Mouse (Mus musculus) cerebellum, postnatal 14 days (tissue): ENCODE results near the gene Dio1.

Source experiments
- DNase-seq, 2 experiments: peaks; one replicate each; pipeline ENCODE4 v3.0.0; 2021; ENCODE audit warnings: mixed read lengths in 2 of 2

The Dio1 gene

DNA sequence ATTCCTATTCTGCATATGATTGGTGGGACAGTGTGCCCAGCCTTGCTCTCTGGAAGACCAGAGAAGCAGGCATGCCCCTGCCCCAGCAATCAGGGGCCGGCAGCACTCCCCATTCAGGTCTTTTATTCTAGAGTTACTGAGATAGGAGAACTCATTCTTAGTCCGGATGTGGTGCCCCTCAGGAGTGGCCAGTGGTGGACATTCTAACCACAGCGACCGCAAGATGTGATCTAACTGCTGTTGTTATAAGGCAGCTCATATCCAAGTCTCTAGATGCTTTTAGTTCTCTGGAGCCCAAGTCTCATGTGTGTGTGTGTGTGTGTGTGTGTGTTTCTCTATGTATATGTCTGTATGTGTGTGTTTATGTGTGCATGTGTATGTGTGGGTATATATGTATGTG, 6.6 kb downstream of the Dio1 start:
- no peak for DNase-seq

DNA sequence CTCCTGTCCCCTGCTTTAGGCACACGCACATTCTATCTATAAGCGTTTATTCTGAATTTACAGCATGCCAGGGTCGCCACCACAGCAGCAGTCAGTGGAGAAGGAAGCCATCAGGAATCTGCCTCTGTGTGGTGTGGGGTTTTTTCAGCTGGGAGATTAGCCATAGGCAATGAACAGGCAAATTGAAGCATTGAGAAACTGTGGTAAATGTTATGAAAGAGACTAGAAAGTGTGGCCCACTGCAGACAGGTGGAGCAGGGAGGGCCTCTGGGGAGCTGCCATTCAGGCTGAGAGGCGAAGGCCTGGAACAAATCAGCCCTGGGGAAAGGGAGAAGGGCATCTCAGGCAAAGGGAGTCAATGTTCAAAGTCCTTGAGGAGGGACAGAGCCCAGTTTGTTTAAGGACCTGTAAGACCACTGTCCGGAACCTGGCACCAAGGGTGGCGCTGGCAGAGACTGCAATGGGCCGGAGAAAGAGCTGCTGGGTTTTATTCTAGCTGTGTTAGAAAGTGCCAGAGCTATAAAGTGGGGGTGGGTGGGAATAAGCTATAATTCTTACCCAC, 7.1 kb downstream of the Dio1 start:
- no peak for DNase-seq

GRCm38 (mm10) chr4:107298071-107298606, 8.8 kb downstream of the Dio1 start:
- no peak for DNase-seq

DNA sequence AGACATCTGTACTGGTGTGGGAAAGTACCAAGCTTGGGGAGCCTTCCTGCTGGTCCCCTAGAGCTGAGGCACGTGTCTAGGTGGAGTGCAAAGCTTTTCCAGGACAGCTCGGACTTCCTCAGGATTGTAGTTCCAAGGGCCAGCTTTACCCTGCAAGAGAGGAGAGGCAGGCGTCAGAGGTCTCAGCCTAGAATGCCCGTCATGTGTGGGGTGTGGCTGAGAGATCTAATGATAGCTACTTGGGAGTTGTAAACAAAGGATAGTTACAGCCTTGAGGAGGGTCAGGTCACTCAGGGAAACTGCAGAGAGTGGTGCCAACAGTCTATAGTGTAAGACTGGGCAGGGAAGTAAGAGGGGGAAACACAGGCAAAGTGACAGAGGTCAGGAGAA, 14.7 kb downstream of the Dio1 start:
- no peak for DNase-seq

GRCm38 (mm10) chr4:107291611-107292272, 15.2 kb downstream of the Dio1 start:
- no peak for DNase-seq

- no peak for DNase-seq
These were observed 19.5 kb downstream of the Dio1 start for GRCm38 (mm10) chr4:107287517-107287916.

- DNase-seq = no peak
These were observed 20.6 kb downstream of the Dio1 start for GRCm38 (mm10) chr4:107286386-107286785.

- no peak for DNase-seq
These were observed 21.3 kb downstream of the Dio1 start for GRCm38 (mm10) chr4:107285446-107286200.

- DNase-seq = no peak
These were observed 26.0 kb downstream of the Dio1 start for GRCm38 (mm10) chr4:107280843-107281475.

- DNase-seq = peak in 1 of 2 experiments; percentile 19
These were observed 28.7 kb downstream of the Dio1 start for GRCm38 (mm10) chr4:107278188-107278707.

DNA sequence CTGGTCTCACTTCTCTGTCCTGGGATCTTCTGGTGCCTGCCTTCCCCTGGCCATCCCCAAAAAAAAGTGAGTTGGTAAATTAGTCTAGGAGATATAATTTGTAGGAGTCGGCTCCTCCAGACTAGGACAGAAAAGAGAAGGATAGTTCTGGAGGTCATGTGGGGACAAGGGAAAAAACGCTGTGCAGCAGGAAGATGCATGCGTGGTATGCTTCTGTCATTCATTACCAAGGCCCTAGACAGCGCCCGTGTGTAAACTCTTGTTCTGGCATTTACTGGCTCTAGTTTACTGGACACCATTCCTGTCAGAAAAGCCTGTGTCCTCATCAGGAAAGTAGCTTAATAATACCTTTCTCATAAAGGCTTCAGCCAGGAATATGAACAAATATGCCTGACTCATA, 32.5 kb downstream of the Dio1 start:
- no peak for DNase-seq

GRCm38 (mm10) chr4:107273683-107274082, 33.3 kb downstream of the Dio1 start:
- DNase-seq = no peak

GRCm38 (mm10) chr4:107260001-107260400, 47.0 kb downstream of the Dio1 start:
- DNase-seq = no peak

- DNase-seq = peak; percentile 16 to 48
These were observed 52.6 kb downstream of the Dio1 start for GRCm38 (mm10) chr4:107254414-107254813.

GRCm38 (mm10) chr4:107253125-107254091, 53.6 kb downstream of the Dio1 start, which contains the start of the genes Lrrc42 and Hspb11:
Gene Lrrc42 (minus strand): TSS chr4:107253532.
Gene Hspb11 (plus strand): TSS chr4:107253593.
- DNase-seq = peak; percentile 97 to 98

- peak; percentile 15 to 20 for DNase-seq
These were observed 54.4 kb downstream of the Dio1 start for GRCm38 (mm10) chr4:107252522-107252921.

- DNase-seq = peak; percentile 73
These were observed 56.5 kb downstream of the Dio1 start for GRCm38 (mm10) chr4:107250494-107250893.

GRCm38 (mm10) chr4:107249471-107249870, 57.5 kb downstream of the Dio1 start:
- DNase-seq = no peak

DNA sequence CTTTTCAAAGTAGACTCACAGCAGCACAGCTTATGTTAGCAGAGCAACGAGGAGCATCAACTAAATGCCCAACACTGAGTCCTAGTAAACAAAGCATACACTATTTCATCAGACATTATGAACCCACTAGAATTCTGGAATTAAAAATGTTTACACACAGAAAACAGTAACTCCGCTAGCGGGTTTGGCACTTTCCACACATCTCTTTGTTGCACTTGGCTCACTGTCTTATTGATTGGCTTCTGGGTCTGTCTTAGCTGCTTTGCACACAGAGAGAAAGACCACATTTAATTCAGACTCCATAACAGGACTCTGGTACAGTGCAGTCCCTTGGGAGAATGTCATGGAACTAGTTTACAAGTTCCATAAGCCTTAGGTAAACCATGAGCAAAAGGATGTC, 58.9 kb downstream of the Dio1 start:
- no peak for DNase-seq

GRCm38 (mm10) chr4:107247110-107247509, 59.9 kb downstream of the Dio1 start:
- DNase-seq = no peak

- DNase-seq = no peak
These were observed 60.9 kb downstream of the Dio1 start for GRCm38 (mm10) chr4:107246040-107246439.

GRCm38 (mm10) chr4:107245368-107245767, 61.6 kb downstream of the Dio1 start:
- DNase-seq = no peak
